Mouse (Mus musculus): Measurements from ENCODE around the gene Ogdhl. TPM values are rescaled to one million over a fixed set of nuclear protein-coding genes. Genes with fewer than 3 reads are reported as not detected.
"Not testable (repeated sequence)": the region's sequence is repeated elsewhere in the genome, so short reads cannot be mapped to it uniquely, and the experiment has no call there.

Gene Ogdhl
- total RNA-seq (2015; ENCODE audit: low replicate concordance) (0.21 TPM in 1 of 2 replicates, not detected in the other), total RNA-seq (2017; ENCODE audit: low replicate concordance) (not detected in 2 replicates)

DNA sequence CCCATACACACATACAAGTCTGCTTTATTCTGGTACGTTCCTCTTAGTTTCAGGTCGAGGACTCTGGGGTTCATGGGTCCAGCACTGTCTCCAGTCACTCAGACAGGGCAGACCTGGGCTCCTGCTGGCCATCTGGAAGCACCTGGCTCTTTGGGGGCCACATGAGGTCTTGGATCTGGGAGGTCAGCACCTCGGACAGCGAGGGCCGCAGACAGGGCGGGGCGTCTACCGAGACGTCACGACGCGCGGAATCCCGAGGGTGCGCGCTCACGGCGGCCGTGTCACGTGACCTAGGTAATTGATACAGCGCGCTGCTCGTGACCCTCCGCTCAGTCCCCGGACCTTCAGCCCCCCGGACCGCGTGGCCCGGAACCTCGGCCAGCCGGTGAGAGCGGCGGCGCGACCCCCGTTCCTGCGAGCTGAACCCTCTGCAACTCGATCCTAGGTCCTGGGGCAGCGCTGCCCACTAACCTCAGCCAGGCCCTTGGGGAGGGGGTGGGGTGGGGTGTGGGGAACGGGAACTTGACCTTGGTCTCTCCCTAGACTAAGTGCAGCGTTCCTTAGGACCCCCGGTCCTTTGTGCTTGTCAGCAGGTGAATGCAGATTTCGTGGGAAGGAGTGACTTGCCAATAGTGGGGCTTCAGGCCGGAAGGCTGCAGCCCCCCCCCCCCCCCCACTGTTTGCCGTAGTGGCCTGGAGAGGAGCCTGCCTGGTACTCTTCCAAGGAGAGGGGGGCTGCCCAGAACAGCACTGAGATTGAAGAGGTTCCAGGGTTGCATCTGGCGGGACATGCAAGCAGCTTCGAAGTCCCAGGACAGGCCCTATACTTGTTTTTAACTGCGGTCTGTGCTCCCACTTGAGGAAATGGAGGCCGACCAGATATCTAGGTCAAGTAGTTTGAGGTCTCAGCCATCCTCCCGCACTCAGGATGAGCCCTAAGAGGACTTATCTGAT lies at the start of gene Ogdhl:
Gene Ogdhl, plus strand, starts transcription at position 288 of the 954 bp plus-strand sequence.
- peak; percentile 49; the same call in 1 of the 2 replicates for ATAC-seq (replicated peaks; ENCODE audit: low FRiP score, poor library complexity, severe bottlenecking)

DNA sequence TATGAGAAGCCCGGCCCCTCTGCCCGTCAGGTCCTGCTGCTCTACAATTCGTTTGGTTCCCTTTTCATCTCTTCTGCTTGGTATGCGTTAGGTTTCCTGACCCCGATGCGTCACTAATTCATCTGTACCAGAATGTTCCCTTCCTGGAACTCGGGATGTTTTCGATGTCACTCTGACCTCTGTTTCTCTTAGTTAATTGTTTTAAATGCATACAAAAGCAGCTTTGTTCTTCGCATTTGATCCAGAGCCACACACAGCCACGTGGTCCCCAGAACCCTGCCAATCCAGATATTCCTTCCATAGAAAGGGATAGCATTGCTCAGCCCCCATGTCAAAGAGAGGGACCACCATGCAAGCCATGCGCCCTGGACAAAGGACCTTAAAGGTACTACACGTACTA lies 20.2 kb upstream of the Ogdhl start:
- ATAC-seq (replicated peaks; ENCODE audit: low FRiP score, poor library complexity, severe bottlenecking) = no peak; the same call in 1 of the 2 replicates

DNA sequence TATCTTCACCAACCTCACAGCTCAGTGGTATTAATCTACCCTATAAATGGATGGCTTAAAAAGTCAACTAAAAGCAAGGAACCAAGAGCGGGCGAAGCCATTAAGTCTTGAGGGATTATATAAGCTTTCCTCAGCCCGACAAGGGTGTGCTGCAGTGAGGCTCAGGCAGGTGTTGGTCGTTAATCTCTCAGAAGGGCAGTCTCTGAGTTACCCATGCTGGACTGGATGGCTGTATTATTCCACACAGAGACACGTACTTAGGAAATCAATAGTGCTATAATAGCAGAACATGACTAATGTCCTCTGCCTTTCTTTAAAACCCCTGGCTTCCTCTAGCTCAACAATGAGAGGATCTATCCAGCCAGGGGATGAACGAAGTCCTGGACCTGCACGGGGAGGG lies 19.4 kb upstream of the Ogdhl start:
- ATAC-seq (replicated peaks; ENCODE audit: low FRiP score, poor library complexity, severe bottlenecking) = no peak

DNA sequence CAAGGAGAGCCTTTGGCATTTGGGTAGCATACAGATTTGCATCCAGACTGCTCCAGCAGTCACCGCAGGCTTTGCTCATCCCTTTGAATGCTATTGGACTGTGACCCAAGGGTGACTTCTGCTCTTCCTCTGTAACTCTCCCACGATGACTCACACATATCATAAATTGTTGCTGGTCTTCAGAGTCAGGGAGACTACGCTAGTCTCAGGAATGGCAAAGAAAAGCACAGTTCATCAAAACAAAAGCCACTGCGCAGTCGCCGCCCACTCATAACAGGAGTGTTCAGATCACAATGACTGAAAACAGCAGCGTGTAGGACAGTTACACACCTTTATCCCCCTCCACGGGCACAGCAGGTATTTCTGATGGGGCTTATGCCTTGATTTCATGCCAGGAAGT lies 16.9 kb upstream of the Ogdhl start:
- no peak for ATAC-seq (replicated peaks; ENCODE audit: low FRiP score, poor library complexity, severe bottlenecking)

DNA sequence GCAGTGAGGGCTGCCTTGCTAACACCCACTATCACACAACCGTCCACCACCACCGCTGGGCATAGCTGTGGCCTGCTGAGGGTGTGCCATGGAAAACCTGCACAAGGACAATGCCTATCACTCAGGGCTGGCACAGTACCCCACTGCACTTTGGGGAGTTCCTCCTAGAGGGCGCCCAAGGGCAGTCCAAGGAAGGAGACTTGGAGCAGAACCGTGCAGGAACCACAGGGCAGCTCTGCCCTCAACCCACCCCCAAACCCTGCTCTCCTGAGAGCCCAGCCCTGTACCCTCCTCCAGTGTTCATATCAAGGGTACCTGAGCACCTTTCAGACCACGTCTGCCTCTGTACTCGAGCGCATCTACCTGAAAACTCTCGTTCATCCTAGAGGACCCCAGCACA lies 11.9 kb upstream of the Ogdhl start:
- no peak for ATAC-seq (replicated peaks; ENCODE audit: low FRiP score, poor library complexity, severe bottlenecking)

DNA sequence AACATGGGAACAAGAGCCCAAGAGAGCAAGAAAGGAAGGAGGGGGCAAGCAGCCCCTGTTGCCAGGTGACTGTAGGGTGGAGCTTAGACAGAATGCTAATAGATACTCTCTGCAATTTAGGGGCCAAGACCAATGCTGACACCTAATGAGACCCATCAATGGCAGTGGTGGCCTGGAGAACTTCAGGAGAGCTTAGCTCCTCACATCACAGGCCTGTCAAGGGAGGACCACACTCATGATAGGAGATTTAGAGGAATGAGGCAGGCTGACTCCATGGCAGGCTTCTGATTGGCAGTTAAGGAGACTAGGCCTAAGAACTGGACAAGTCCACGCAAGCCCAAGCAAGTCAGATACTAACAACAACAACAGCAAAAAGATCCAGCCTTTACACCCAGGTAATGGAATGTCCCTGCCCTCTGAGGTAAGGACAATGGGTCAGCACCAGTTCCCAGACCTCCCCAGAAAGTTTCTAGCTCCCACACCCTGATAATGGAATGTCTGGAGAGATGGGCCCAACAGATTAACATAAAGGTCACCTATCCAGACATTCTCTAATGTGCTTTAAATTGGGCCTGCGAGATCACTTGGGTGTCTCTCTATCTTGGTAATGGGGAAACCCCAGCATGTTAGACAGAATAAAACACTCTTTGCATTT lies 10.3 kb upstream of the Ogdhl start:
- ATAC-seq (replicated peaks; ENCODE audit: low FRiP score, poor library complexity, severe bottlenecking) = no peak

DNA sequence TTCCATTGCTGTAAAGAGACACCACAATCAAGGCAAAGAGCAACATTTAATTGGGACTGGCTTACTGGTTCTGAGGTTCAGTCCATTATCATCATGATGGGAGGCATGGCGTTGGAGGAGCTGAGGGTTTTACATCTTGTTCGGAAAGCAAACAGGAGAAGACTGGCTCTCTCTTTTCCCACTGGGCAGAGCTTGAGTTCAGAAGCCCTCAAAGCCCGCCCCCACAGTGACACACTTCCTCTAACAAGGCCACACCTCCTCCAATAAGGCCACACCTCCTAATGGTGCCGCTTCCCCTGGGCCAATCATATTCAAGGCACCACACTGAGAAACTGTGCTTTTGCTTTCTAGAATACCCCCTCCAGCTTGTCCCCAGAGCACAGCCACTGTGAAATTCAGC lies 4.0 kb upstream of the Ogdhl start:
- no peak for ATAC-seq (replicated peaks; ENCODE audit: low FRiP score, poor library complexity, severe bottlenecking)

DNA sequence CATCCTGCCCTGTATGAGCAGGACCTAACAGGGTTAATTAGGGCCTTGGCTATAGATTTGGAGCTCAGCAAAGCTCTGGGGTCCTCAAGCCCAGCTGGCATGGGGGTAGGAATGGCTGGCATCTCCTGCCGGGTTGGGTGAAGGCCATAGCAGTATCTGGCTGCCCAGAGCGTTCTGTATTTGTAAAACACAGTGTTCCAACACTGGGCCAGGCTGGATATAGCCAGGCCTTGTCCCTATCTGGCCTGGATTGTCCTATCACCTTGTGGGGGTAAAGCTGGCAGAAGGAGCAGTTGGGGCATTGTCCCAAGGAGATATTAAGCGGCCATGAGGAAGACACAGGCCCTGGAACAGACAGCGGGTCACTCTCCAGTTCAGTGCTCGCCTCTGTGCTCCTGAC lies 1.4 kb downstream of the Ogdhl start:
- ATAC-seq (replicated peaks; ENCODE audit: low FRiP score, poor library complexity, severe bottlenecking) = no peak

DNA sequence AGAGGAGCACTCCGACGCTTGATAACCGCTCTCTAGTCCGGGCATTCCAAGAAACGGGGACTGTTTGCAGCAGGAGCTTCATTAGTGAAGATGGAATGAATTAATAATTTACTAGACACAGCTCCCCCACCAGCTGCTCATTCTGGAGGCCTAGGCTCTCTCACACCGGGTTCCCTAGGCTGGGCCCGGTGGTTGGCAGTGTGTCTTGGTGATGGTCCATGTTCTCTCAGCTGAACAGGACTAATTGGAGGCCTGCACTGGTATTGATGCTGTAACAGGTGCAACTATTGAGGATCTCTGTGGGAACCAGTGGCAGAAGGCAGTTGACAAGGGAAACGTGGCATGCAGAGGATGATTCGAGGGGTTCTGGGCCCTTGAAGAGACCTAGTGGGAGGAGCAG lies 5.5 kb downstream of the Ogdhl start:
- no peak for ATAC-seq (replicated peaks; ENCODE audit: low FRiP score, poor library complexity, severe bottlenecking)

DNA sequence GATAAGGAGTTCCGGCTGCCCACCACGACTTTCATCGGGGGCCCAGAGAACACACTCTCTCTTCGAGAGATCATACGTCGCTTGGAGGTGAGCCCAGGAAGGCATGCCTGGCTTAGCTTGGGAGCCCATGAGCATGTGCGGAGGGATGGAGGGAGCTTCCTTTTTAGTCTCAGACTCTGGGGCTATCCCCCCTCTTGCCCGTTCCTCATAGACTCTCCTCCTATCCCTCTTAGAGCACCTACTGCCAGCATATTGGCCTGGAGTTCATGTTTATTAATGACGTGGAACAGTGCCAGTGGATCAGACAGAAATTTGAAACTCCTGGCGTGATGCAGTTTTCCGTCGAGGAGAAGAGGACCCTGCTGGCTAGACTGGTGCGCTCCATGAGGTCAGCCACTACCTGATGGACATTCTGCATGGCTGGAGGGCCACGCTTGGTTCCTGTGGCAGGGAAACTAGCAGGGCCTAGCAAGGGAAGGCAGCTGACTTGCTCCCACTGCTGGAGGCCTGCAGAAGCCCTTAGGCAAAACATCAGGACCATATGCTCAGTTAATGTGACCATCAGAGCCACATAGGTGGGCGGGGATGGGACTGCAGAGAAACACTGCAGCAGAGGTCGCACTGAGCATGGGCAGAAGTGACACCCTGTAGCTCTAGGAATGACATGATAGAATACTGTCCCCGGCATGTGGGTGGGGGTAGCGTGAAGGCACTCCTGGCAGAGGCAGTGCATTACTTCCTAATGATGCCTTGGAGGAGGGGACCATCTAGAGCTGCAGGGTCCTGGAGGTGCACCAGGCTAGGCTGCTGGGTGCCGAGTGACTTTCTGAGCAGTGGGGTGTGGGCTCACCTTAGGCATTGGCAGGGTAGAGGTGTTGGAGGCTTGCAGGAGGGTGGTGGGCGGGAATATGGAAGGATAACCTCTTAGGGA lies 11.0 kb downstream of the Ogdhl start:
- ATAC-seq (replicated peaks; ENCODE audit: low FRiP score, poor library complexity, severe bottlenecking) = no peak

DNA sequence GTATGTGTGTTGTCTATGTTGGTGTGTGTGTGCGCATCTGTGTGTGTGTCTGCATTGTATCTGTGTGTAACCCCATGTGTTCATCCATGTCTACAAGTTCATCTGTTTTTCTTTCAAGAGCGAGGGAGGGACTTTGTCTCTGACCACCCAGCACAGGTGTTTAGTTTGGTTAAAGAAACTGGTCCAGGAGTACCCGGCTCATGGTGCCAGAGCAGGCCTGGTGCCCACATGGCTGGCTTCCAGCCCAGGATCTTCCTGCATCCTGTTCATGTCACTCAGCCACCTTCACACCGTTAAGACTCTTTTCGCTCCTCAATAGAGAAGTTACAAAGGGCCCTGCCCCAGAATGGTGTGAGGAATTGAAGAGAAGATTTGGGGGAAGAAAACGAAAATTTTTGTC lies 14.2 kb downstream of the Ogdhl start:
- ATAC-seq (replicated peaks; ENCODE audit: low FRiP score, poor library complexity, severe bottlenecking) = no peak

DNA sequence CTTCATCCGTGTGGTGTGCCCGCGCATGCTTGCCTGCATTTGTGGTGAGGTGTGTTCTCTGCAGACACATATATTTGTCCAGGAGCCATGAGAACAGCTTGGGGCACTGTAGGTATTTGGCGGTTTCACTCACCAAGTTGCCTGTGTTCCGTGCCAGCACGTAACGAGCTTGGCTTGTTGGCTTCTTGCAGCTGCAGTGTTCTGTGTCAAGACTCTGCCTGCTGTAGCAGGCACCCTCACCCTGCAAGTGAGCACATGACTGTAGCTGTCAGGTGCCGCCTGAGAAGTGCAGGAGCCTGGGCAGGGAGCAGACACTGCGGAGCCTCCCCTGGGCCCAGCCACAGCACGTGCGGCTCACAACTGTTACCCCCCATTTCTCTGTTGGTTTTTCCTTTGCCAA lies 14.7 kb downstream of the Ogdhl start:
- no peak for ATAC-seq (replicated peaks; ENCODE audit: low FRiP score, poor library complexity, severe bottlenecking)

DNA sequence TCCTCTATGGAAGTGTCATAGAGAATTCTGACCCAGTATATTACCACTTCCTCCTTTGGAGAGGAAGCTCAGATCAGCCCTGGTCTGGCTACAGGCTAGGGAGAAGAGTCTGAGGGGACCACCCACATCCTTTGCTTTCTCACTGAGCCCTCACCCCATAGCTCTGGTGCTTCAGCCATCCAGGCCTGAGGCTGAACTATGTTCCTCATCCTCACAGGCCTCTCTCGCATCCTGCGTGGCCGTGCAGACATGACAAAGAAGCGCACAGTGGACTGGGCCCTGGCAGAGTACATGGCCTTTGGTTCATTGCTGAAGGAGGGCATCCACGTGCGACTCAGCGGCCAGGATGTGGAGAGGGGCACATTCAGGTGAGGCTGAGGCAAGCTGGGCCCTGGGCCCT lies 20.0 kb downstream of the Ogdhl start:
- no peak for ATAC-seq (replicated peaks; ENCODE audit: low FRiP score, poor library complexity, severe bottlenecking)

DNA sequence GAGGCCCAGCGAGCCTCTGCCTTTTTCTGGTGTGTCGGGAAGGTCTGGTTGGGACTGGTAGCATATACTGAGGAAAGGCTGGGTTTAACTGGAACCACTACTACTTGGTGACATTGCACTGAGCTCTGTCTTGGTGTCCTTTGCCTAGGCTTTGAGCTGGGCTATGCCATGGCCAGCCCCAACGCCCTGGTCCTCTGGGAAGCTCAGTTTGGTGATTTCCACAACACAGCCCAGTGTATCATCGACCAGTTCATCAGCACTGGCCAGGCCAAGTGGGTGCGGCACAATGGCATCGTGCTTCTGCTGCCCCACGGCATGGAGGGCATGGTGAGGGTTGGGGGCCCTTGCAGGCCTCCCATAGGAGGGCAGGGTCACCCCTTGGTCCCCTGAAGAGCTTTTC lies 22.4 kb downstream of the Ogdhl start:
- ATAC-seq (replicated peaks; ENCODE audit: low FRiP score, poor library complexity, severe bottlenecking) = no peak

DNA sequence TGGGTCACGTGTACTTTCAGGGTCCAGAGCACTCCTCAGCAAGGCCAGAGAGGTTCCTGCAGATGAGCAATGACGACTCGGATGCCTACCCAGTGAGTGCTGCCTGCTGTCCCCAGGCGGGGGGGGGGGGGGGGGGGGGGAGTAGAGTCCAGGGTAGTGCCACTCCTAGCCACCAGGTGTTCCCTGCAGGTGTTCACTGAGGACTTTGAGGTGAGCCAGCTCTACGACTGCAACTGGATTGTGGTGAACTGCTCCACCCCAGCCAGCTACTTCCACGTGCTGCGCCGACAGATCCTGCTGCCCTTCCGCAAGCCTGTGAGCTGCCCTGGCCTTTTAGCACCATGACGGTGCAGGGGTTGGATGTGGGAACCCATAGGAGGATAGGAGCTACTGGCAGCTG lies 22.9 kb downstream of the Ogdhl start:
- no peak for ATAC-seq (replicated peaks; ENCODE audit: low FRiP score, poor library complexity, severe bottlenecking)

DNA sequence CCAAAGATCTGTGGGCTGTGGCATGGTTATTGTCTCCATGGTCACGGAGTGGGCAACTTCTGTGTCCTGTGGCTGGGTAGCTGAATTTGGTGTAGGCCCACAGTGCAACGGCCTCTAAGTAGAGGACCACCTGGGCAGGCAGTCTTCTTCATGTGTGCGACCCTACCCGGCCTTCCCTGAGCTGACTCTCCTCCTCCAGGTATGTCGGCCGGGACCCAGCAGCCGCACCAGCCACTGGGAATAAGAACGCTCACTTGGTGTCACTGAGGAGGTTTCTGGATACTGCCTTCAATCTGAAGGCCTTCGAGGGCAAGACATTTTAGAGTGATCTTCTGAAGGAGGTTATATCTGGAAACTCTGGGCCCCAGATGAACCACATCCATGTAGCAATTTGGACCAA lies 25.5 kb downstream of the Ogdhl start:
- ATAC-seq (replicated peaks; ENCODE audit: low FRiP score, poor library complexity, severe bottlenecking) = no peak

DNA sequence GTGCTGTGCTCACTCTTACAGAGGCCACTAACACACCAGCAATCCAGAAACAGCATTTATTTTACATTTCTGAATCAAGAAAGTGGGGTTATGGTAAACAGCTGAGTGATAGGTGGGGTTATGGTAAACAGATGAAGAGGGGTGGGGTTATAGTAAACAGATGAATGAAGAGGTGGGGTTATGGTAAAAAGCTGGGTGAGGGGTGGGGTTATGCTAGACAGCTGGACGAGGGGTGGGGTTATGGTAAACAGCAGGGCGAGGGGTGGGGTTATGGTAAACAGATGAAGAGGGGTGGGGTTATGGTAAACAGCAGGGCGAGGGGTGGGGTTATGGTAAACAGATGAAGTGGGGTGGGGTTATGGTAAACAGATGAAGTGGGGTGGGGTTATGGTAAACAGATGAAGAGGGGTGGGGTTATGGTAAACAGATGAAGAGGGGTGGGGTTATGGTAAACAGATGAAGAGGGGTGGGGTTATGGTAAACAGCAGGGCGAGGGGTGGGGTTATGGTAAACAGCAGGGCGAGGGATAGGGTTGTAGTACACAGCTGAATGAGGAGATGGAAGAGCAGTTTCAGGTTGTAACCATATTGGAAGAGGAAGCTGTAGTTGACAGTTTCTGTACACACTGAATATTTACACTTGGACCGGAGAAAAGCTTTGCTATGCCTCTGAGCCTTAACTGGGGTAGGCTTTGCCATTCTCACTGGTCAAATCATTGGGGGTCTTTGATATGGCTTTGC lies 29.5 kb downstream of the Ogdhl start:
- ATAC-seq (replicated peaks; ENCODE audit: low FRiP score, poor library complexity, severe bottlenecking) = not testable (repeated sequence)

DNA sequence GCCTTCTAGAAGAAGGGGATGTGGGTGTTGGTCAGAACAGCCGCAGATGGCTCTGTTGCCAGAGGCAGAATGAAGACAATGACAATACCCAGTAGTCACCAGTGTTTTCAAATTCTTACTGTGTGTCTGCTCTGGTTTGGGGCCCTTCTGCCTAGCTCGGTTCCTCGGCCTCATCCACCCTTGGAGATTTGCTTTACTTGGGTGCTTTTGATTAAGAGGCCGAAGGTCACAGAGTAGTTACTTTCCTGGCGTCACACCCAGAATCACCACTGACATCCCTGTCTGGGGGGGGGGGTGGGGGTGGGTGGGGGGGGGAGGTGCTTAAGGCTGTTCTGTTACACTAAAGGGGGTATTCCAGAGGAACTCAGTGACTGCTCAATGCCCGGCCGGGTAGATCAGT lies 42.5 kb downstream of the Ogdhl start:
- ATAC-seq (replicated peaks; ENCODE audit: low FRiP score, poor library complexity, severe bottlenecking) = no peak

DNA sequence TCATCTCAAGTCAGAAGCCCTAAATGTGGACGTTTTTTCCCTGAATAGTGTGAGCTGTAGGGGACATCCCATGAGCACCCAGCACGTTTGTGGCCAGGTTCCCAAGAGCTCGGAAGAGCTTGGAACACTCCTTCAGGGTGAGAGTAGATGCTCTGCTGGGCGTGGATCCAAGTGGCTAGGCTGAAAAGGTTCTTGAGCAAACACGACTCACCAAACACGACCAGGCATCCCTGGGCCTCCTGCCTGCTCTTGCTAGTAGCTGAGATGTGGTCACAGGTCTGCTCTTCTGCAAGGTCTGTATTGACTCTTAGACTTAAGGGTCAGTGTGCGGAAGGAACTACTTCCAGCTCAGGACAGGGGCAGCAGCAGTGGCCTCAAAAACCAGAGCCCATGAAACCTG lies 47.9 kb downstream of the Ogdhl start:
- ATAC-seq (replicated peaks; ENCODE audit: low FRiP score, poor library complexity, severe bottlenecking) = no peak

Measured in erythroblast, adult 5-6 weeks (primary cell).